Mouse (Mus musculus) MEL (cell line): ENCODE results near the gene Ankrd1.

ENCODE experiments used
- CTCF ChIP-seq, 3 experiments: IDR thresholded peaks in 2 of 3; conservative IDR thresholded peaks in 1 of 3; 2 replicates each; pipeline ENCODE4 v1.5.1; 2011 to 2012; ENCODE audit warnings: low read length in 3 of 3, low read depth in 2 of 3, mild to moderate bottlenecking in 2 of 3, improper control_type of control experiment in 1 of 3, inconsistent platforms in 1 of 3, mixed read lengths in 1 of 3, moderate library complexity in 1 of 3; ENCODE audit not compliant: control insufficient read depth in 1 of 3, insufficient read depth in 1 of 3, poor library complexity in 1 of 3, severe bottlenecking in 1 of 3
- RCOR1 ChIP-seq: IDR thresholded peaks from 2 replicates; pipeline ENCODE4 v1.6.1; 2012; ENCODE audit warnings: low read depth, mild to moderate bottlenecking, inconsistent platforms, low read length, improper control_type of control experiment
- USF2 ChIP-seq, 2 experiments: IDR thresholded peaks; 2 replicates each; pipeline ENCODE4 v1.6.1; 2011 to 2012; ENCODE audit warnings: improper control_type of control experiment in 2 of 2, low read length in 2 of 2, borderline replicate concordance in 1 of 2, inconsistent platforms in 1 of 2, low read depth in 1 of 2, mild to moderate bottlenecking in 1 of 2; ENCODE audit not compliant: insufficient read depth in 1 of 2

DNA sequence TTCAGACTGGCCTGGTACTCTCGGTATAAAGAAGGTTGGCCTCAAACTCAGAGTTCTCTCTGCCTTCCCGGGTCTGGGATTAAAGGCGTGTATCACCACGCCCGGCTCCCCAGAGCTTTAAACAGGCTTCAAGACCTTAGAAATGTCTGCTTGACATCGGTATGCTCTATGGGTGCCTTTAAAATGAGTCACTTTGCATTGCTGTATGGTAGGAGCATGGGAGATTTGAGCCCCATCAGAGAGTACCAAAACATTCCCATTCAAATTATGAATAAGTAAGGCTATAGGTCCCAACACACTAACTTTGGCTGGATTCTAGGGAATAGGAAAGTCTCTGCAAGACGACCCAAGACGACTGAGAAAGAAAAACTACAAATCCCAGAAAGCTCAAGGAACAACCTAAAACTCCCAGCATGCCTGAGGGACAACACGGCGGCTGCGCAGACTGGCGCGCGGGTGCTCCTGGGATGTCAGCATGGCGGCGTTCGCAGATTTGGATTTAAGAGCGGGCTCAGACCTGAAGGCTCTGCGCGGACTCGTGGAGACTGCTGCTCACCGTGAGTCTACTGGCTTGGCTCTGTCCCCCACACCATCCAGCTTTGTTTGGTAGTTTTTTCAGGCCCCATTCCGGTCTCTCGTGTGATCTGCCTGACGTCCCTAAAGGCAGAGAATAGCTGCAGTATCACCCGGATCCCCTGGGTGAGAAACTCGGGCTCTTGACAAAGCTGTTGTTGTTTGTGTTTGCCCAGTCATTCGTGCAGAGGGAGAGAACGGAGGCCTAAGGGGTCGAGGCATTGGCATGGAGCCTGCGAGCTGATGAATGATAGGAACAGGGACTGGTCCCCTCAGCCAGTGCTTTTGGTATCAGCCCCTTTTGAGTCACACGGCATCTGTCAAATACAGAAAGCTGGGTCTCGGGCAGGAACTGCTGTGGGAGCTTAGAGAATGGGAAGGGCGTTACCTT is 36.4 kb downstream of the Ankrd1 start, which contains the start of gene Rpp30:
- TF ChIP-seq USF2 (IDR thresholded peaks at IDR 0.05; ENCODE audit: borderline replicate concordance in 1 of 2, insufficient read depth in 1 of 2, low read depth in 1 of 2, low read length in 2 of 2) (no peak), CTCF (IDR thresholded peaks at IDR 0.05 in 2 of 3, conservative IDR thresholded peaks at IDR 0.05 in 1 of 3; ENCODE audit: control insufficient read depth in 1 of 3, insufficient read depth in 1 of 3, low read depth in 2 of 3, low read length in 3 of 3, poor library complexity in 1 of 3, severe bottlenecking in 1 of 3) (no peak), RCOR1 (no peak)
